Mouse (Mus musculus) ES-Bruce4 (cell line): Measurements from ENCODE around the gene Gm38431.

Source experiments
- CTCF ChIP-seq: IDR thresholded peaks from one replicate; pipeline ENCODE4 v1.8.1; 2011; ENCODE audit warnings: low read depth, low read length
- EP300 ChIP-seq: IDR thresholded peaks from 2 replicates; pipeline ENCODE4 v1.6.1; 2011; ENCODE audit warnings: low read depth, low read length; ENCODE audit not compliant: insufficient read depth
- POLR2A ChIP-seq: IDR thresholded peaks from one replicate; pipeline ENCODE4 v1.8.1; 2011; ENCODE audit warnings: low read length; ENCODE audit not compliant: insufficient read depth

- TF ChIP-seq CTCF (no peak), POLR2A (no peak), EP300 (no peak)
Observed at GRCm38 (mm10) chr9:21090972-21091706, 658 bp downstream of the Gm38431 start.
